Mouse (Mus musculus): ENCODE measurements around the gene Dusp22. TPM values are rescaled to one million over a fixed set of nuclear protein-coding genes. Genes with fewer than 3 reads are reported as not detected.

Gene Dusp22
- polyA plus RNA-seq, 1 experiment = 8.9 TPM

- WGBS = 78% methylated on average over 14 of the region's 14 CpGs
- TF ChIP-seq CTCF (IDR thresholded peaks at IDR 0.05; ENCODE audit: control insufficient read depth, insufficient read depth, low read length) (no peak), POLR2A (IDR thresholded peaks at IDR 0.05; ENCODE audit: borderline replicate concordance, control insufficient read depth, low read depth, low read length) (no peak)
- H3K4me3 ChIP-seq (replicated peaks; ENCODE audit: control insufficient read depth, low read depth, low read length) = no peak overlapping the region
- H3K27ac ChIP-seq (ENCODE audit: control insufficient read depth, insufficient read depth, low read depth, low read length, poor library complexity) = no peak overlapping the region
- H3K4me1 ChIP-seq (ENCODE audit: control insufficient read depth, insufficient read depth, low read length) = no peaks in the 10 kb centered on the region; the same call in 1 of the 2 replicates
These were observed 97.6 kb downstream of the Dusp22 start for GRCm38 (mm10) chr13:30757264-30757900.

DNA sequence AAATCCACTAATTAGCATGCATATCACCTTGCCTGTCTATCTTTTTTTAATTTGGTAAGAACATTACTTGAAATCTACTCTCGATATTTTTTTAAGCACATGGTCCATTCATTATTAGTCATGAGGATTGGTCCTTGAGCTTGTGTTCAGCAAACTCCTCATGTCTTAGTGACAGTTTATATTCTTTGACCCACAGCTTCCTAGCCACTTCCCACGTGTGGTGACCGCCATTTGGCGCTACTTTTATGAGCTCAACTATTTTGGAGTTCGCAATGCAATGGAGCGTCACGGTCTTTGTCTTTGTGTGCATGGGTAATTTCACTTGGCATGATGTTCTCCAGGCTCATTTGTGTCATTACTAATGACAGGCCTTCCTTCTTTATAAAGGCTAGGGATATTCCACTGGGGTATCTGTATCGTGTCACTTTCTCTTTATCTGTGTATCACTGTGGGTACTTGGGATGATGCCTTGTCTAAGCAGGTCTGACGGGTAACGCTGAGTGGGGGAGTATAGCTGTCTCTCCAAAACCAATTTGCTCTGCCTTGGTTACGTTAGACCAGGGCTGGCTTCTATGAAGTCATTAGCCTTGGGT, 99.1 kb downstream of the Dusp22 start:
- H3K4me3 ChIP-seq (replicated peaks; ENCODE audit: control insufficient read depth, low read depth, low read length) = no peak overlapping the region
- H3K27ac ChIP-seq (ENCODE audit: control insufficient read depth, insufficient read depth, low read depth, low read length, poor library complexity) = no peak overlapping the region
- no peaks in the 10 kb centered on the region; the same call in 1 of the 2 replicates for H3K4me1 ChIP-seq (ENCODE audit: control insufficient read depth, insufficient read depth, low read length)
- no peak for TF ChIP-seq POLR2A (IDR thresholded peaks at IDR 0.05; ENCODE audit: borderline replicate concordance, control insufficient read depth, low read depth, low read length)
- WGBS = 80% methylated on average over 11 of the region's 11 CpGs

- no peak overlapping the region for H3K4me3 ChIP-seq (replicated peaks; ENCODE audit: control insufficient read depth, low read depth, low read length)
- H3K27ac ChIP-seq (ENCODE audit: control insufficient read depth, insufficient read depth, low read depth, low read length, poor library complexity) = peak overlapping the region; percentile 16; the same call in 1 of the 2 replicates
- WGBS = 52% methylated on average over 3 of the region's 3 CpGs
- H3K4me1 ChIP-seq (ENCODE audit: control insufficient read depth, insufficient read depth, low read length) = no peaks in the 10 kb centered on the region; the same call in 1 of the 2 replicates
- TF ChIP-seq CTCF (IDR thresholded peaks at IDR 0.05; ENCODE audit: control insufficient read depth, insufficient read depth, low read length) = no peak
- TF ChIP-seq POLR2A (IDR thresholded peaks at IDR 0.05; ENCODE audit: borderline replicate concordance, control insufficient read depth, low read depth, low read length) = no peak
These were observed 100.7 kb downstream of the Dusp22 start for GRCm38 (mm10) chr13:30760374-30761090.

Other genes with a start within 250 kb of the Dusp22 start
- 32.7 and 44.7 TPM in 2 replicates for gene Uqcrfs1, start 114.6 kb upstream of the Dusp22 start, polyA plus RNA-seq (2011; ENCODE audit: insufficient read depth, insufficient read length, low replicate concordance, missing spikeins)
- gene Irf4, start 89.2 kb downstream of the Dusp22 start, polyA plus RNA-seq (2011; ENCODE audit: insufficient read depth, insufficient read length, low replicate concordance, missing spikeins) = 3.0 and 6.3 TPM in 2 replicates

All from bone marrow, adult 2 months (tissue).